Mouse (Mus musculus) cerebellum, adult (tissue): ENCODE data around the gene Bcl2l11.

Experiments used
- ATAC-seq: cut with Nextera tagmentation; 2 replicates; pipeline ENCODE4 v1.9.2; 2017; ENCODE audit warnings: mild to moderate bottlenecking, moderate library complexity, mixed read lengths; ENCODE audit not compliant: insufficient number of reproducible peaks, low FRiP score, low TSS enrichment

Gene Bcl2l11

DNA sequence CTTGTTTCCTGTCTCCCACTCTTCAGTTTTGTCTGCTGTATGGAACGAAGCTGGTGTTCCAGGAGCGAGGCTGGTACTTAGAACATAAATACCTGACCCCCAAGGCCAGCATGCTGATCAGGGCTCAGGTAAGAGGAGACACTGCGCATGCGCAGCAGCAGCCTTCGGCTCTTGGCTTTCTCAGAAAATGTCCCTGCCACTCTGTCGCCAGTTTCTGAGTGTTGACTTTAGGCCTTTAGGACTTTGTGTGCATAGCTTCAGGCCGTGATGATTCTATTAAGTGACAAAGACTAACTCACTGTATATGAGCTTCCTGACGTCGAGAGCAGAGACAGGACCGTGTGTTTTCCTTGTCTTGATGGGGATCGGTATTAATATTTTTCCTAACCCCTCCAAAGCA, 20.2 kb upstream of the Bcl2l11 start:
- no peak for ATAC-seq

DNA sequence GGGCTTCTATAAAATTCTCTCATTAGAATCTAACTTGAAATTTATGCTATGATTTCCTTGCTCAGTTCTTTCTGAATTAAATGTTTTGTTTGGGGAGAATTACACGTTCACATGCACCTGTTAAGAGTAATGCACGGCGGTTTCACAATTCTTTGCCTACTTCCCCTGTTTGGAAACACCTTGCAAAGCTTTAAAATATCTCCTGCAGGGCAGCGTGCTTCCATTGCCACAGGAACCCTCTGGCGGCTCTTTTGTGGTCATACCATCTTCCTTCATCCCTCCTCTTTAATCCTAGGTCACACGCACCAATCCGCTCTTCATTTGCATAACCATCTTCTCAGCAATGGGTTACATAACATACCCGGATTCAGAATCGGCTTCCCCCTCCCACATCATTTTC, 14.3 kb upstream of the Bcl2l11 start:
- ATAC-seq, result no peak

DNA sequence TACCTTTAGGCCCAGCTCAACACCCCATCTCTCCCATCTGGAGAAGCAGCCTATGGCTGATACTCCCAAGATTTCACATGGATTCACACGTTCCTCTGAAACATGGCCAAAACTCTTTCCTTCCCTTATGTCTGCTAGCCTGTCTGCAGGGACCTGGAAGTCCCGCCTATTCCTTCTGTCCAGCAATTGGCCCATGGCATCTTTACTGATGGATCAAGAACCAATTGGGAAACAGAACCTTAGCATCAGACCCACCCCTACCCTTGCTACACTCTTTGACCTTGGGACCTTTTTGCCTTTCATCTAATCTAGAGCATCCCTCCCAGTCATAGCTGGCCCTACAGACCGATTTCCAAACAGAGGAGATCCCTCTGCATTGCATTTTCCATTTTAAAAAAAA, 11.2 kb upstream of the Bcl2l11 start:
- ATAC-seq, result no peak

DNA sequence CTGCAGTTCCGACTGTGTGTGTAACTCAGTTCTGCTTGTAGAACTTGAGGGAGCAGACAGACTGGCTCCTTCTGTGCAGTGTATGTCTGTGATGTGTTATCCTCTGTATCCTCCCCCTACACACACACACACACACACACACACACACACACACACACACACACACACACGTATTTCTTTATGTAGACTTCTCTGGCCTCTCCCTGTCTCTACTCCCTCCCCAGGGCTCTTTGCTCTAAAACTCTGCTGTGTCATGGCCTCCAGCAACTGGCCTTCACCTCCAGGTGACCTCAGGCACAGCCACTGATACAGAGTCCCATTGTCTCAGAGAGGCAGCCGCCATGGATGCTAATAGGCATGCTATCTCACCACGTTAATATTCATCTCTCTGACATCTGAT, 10.3 kb upstream of the Bcl2l11 start:
- no peak for ATAC-seq

DNA sequence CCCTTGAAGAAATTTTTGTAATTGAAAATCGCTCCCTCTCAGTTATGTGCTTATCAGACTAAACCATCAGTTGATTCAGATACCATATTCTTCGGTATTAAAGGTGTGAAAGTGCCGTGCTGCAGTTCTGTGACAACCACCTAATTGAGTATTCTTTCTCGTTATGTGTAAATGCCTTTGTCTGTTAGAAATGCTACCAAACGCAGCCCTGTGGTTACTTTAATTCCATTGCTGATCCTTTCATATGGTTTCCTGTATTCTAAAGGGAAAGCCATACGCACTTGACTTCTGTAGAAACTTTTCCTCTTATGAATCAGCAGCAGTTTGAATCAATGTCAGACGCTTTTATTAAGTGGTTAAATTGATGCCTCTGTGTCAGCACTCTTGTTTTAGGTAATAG, 8.2 kb upstream of the Bcl2l11 start:
- ATAC-seq, result no peak

DNA sequence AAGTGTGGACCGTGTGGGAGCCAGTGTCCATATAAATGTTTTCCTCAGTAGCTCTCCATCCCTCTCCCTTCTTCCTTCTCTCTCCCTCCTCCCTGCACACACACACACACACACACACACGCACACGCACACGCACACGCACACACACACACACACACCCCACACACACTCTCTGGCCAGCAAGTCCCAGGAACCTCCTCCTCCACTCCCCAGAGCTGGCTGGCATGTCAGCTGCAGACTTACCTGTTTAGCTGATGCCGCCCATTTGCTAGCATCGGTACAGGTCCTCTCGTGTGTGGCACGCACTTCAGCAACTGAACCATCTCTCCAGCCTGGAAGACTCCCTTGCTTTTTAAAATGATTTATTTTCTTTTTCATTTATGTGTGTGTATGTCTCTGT, 6.9 kb upstream of the Bcl2l11 start:
- no peak for ATAC-seq

DNA sequence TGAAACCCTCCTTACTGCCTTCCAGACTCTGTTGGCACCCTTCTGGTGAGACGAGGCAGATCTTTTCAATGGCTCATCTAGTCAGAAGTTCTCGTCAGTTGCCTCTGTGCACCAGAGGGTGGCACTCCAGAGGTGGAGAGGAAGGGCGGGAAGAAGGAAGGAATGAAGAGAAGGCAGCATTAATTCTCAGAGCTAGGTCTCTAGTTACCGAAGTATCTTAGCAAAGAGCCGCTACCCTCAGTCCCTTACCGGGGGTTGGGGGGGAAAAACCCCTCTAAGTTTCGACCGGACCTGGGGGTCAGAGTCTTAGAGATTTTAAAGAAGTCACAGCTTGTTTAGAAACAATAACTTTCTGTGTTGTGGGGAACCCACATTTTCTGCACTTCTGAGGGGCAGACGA, 3.3 kb upstream of the Bcl2l11 start:
- no peak for ATAC-seq

DNA sequence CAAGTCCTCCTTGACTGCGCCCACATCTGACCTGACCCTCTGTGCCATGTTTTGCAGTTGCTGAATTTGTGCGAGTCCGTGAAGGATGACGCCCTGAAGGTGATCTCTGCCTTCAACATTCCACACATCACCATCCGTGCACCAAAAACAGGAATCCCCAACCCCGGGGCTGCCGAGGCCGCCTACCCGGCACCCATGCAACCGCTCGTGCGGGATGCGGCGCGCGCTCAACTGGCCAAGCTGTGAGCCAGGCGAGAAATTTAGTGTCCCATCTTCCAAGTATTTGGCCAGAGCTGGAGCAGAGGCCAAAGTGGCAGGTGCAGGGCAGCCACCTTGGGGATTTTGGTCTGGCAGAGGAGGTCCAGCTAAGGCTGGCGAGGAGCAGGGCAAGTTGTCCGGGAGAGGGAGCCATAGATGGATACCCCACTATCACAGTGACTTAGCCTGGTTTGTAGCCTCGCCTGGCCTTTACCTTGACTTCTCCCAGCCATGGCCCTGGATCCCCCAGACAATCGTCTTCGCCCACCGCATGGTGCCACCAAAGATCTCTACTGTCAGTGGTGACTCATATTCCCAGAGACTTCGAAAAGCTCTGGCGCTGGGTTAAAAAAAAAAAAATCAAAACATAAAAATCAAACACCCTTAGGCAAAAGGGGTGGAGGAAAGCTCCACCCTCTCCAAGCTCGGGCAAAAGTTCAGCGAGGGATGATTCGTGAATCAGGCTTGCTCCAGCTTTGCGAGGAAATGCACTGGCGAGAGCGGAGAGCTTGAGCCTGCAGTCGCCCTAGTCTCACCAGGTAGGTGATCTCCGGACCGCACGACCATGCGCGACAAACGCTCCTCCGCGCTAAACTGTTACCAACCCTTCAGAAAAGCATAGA, 2.7 kb upstream of the Bcl2l11 start:
- no peak for ATAC-seq

DNA sequence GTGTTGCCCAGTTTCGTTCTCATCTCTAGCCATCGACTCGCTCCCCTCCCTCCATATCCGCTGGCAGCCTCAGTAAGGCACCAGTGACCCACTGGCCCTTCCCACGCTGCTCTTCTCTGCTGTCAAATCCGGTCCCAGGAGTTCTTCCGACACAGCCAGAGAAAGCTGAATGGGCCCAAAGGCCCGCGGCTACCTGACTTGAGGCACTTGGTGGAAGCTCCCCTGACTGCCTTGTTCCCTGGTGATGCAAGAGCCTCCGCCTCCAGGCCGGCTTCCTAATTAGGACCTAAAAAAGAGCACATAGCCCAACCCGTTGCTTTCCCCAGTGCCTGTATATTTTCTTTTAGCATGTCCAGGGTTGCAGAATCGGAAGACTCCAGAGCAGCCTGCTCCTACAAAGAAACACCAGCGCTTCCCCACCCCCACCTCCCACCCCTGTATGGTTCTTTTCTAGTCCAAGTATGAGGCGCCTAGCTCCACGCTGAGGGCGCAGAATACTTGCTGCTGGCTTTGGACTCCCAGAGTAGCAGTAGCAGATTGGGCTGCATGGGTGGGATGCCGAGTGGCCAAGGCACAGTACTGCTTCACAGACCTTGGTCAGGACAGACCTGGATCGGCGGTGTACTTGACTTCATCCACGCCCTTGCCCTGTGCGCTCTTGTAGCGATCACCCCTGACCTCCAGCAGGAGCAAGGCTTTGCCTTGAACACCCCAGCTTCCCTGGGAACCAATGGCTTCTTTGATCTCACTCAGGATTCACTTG, 1.7 kb upstream of the Bcl2l11 start:
- no peak for ATAC-seq

DNA sequence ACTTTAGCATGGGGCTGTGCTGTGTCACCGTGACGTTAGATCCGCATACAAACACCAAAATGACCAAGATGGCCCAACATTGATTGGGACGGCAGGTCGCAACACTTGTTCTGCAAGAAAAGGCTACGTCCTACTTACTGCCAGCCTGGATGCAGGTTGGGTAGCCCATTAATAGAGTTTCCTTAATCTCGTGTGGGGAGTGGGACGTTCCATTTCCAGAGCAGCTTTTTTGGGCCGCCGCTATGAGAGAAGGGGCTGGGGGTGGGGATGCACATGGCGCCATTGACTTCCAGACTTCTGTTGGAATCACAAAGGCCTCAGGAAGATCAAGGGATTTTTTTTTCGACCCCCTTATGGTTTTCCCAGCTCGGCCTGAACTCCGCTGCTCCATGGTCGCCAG, 1.1 kb upstream of the Bcl2l11 start:
- ATAC-seq, result no peak

DNA sequence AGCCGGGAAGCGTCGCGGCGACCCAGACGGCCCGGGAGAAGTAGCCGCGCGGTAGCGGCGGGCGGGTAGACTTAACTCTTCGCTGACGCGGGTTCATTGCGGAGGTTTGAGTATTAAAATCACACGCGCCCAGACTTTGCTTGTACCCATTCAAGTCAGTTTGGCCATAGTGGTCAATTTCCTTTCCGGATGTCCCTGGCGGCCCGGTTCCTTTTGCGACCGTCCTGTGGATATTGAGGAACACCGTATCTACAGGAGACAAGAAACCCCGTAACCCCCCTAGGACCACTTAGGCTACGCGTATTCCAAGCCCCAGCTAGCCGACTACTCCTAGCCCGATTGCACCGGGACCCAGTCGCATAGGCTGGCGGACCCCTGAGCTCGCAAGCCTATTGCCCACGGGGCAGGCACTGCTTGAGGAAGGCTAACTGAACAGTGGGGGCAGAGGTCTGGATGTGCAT, 783 bp downstream of the Bcl2l11 start:
- 0 out of 2 replicates have a peak, but pooled peaks have one; percentile 1 for ATAC-seq

DNA sequence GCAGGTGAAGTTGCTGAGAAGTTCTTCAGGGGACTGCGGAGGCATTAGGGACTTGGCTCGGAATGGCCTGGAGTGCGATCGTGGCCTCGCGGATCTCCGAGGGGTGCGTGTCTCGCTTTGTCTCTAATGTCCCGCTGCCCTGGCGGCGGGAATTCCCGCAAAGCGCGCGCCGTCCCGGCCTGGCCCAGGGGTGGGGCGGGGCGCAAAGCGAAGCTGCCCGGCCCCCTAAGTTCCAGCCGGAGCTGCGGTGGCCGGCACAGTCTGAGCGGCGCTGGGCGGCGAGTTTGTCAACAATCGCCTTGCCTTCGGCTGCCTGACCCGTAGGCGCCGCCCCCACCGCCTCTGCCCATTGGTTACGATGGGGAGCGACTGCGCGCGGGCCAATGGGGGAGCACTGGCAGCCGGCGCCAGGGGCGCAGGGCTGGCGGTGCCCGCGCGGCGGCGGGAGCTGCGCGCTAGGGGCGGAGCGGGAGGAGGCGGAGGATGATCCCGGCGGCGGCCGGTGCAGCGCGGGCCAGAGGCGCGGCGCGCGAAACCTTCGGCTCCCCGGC, 1.4 kb downstream of the Bcl2l11 start:
- peak; percentile 84 for ATAC-seq

DNA sequence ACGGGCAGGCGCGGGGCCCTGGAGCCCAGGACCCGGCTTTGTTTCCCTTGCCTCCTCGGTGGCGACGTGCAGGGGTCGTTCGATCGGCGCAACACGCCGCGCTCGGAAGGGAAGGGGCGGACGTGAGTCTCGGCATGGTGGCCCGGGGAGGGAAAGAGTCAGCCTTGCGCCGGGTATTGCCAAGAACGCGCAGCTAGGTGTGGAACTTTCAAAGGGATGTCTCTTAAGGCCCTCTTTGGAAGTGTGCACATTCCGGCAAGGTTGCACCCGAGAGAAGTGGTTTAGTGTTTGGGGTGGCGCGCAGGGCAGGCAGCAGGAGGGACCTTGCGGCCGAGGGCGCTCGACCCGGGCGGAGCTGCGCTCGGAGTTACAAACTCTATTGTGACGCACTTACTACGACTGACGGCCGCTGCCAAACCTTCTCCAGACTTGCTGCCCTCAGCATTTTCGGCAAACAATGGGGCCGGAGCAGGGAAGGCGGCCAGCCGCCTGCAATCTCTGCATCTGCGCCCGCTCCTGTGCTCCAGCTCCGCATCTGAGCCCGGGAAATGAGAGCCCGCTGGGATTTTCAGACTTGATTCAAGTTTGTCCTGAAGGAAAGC, 2.0 kb downstream of the Bcl2l11 start:
- ATAC-seq, result peak; percentile 1; the same call in 1 of the 2 replicates

DNA sequence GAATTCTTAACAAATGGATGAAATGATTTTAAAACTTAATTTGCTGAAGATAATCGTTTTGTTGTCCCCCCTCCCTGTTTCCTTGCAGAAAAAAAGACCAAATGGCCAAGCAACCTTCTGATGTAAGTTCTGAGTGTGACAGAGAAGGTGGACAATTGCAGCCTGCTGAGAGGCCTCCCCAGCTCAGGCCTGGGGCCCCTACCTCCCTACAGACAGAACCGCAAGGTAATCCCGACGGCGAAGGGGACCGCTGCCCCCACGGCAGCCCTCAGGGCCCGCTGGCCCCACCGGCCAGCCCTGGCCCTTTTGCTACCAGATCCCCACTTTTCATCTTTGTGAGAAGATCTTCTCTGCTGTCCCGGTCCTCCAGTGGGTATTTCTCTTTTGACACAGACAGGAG, 2.7 kb downstream of the Bcl2l11 start:
- no peak for ATAC-seq

DNA sequence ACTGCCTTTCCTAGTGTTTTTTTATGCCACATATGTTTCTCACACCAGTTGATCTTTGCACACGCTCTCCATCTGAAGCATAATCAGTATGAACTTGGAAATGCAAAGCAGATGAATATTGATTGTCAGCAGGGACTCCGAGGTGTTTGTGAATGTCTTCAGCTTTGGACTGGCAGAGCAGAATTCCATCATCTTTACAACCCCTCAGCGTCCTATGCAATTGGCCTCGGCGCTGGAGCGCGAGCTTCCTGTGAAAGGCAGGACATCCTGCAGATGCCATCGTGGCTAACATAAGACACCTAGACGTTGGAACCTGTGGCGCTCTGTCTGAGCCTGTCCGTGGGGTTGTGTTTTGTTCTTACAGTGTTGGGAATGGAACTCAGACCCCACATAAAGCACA, 5.7 kb downstream of the Bcl2l11 start:
- ATAC-seq, result no peak

DNA sequence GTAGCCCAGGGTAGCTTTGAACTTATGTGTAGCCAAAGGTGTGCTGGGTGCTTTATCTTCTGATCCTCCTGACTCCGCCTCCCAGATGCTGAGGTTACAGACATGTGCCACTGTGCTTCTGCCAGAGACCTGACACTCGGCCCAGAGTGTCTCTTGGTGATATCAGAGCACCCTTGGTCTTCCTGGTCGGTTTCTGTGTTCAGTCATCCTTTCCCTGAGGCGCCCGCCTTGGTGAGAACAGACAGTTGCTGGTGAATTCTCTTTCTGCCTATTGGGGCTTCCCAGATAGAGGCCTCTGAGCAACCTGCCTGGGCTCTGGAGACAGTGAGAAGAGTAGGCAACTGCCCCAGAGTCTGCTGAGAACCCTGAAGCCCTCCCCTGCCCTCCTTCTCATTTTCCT, 6.8 kb downstream of the Bcl2l11 start:
- ATAC-seq, result no peak

DNA sequence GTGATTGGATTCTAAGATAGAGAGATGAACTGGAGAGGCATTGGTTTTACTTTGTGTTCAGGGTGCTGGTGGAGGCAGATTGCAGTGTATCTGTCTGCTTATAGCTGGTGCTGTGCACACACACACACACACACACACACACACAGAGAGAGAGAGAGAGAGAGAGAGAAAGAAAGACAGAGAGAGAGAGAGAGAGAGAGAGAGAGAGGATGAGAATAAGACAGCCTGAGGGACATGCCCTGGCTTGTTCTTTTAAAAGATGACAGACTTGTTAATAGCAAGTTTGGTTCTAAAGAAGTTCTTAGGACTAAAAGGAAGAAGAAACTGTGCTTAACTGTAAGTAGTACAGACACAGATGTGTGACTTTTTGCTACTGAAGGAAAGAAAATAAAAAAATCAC, 8.0 kb downstream of the Bcl2l11 start:
- ATAC-seq, result no peak

DNA sequence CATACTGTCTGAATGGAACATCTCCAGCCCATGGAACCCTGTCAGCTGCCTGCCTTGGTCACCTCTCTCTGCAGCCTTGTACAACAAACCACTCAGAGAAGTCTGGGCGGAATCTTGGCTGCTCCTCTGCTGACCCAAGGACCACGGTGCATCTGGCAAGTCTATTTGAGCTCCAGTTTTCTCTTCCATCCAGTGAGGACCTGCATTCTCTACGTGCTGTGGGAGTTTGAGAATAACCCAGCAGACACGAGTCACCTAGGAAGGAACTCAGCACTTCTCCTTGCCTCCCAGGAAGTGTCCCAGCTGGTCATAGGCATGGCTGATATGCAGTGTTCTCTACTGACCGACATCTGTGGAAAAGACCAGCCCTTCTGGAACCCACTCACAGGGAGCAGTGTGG, 8.6 kb downstream of the Bcl2l11 start:
- no peak for ATAC-seq

DNA sequence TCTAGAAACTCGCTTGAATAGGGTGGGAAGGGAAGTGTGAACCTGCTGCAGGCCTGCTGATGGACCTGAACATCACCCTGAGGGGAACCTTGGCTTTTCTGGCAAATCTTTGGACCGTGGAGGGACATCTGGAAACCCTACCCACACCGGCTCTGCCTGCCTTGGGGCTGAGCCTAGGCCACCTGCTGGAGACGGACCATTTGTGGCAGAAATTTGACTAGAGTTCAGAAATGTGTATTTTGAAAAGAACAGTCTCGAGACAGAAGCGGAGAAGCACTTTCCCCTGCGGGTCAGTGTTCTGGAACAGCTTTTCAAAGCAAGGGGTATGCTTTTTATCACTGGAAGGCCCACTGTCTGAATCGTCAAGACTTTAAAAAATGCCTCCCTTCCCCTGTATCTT, 9.1 kb downstream of the Bcl2l11 start:
- ATAC-seq, result no peak

DNA sequence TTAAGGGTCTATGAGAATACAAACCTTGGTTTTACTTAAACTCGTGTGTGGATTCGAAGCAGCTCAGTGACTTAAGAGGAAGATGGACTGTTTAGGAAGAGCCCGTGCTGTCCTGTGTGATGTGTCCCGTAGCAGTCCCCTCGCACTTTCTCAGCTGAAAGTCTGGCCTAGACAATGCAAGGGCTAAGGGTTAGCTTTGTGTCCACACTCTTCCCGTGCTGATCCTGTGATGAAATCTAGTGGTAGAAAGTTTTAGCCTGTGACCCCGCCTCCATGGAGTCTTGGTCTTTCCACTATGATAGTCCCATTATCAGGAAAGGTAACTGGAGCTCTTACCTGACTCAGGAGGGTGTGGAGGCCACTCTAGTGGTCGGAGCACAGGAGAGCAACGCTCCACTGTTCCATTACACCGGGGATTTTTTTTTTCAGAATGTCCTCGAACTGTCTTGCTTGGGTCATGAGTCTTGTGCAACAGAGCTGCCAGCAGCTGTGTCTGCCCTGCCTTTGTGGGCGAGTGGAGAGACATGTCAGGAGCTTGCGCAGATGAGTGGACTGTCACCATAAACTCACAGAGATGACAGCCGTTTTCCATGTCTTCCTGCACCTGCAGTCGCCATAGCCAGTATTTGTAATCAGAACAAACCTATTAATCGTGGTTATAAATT, 11.1 kb downstream of the Bcl2l11 start:
- ATAC-seq, result no peak
